Mouse (Mus musculus) midbrain, postnatal 0 days (tissue): Measurements from ENCODE around the gene Brd3os. TPM values are rescaled to one million over a fixed set of nuclear protein-coding genes. Genes with fewer than 3 reads are reported as not detected.

ENCODE experiments used
- ATAC-seq: fragments of 200-750 bp; cut with Nextera tagmentation; 2 replicates; pipeline ENCODE4 v1.8.0; 2017; ENCODE audit warnings: moderate number of reproducible peaks, mild to moderate bottlenecking, moderate TSS enrichment, moderate library complexity; ENCODE audit not compliant: low FRiP score
- DNase-seq: peaks from one replicate; pipeline ENCODE4 v3.0.0-alpha.2; 2015; ENCODE audit warnings: low spot score
- H3K27ac ChIP-seq: fragments of 300-500 bp; sonication (generic); 2 replicates; pipeline ENCODE4 v1.5.1; 2014; ENCODE audit warnings: low read depth, mild to moderate bottlenecking, low read length, mixed read lengths
- H3K27me3 ChIP-seq: fragments of 300-500 bp; sonication (generic); 2 replicates; pipeline ENCODE4 v1.6.1; 2014; ENCODE audit warnings: low read length, control low read depth, mixed read lengths; ENCODE audit not compliant: insufficient read depth
- H3K36me3 ChIP-seq: fragments of 300-500 bp; sonication (generic); 2 replicates; pipeline ENCODE4 v1.6.1; 2014; ENCODE audit warnings: low read length, control low read depth, mixed read lengths; ENCODE audit not compliant: insufficient read depth
- H3K4me1 ChIP-seq: fragments of 300-500 bp; sonication (generic); 2 replicates; pipeline ENCODE4 v1.6.1; 2014; ENCODE audit warnings: mild to moderate bottlenecking, control low read depth, antibody characterized with exemption, low read length, mixed read lengths; ENCODE audit not compliant: insufficient read depth
- H3K4me2 ChIP-seq: fragments of 300-500 bp; sonication (generic); 2 replicates; pipeline ENCODE4 v1.6.1; 2014; ENCODE audit warnings: low read depth, mild to moderate bottlenecking, low read length, mixed read lengths; ENCODE audit not compliant: poor library complexity, severe bottlenecking
- H3K4me3 ChIP-seq: fragments of 300-500 bp; sonication (generic); 2 replicates; pipeline ENCODE4 v1.5.1; 2014; ENCODE audit warnings: low read depth, mild to moderate bottlenecking, low read length, moderate library complexity
- H3K9ac ChIP-seq: fragments of 300-500 bp; sonication (generic); replicated peaks from 2 replicates; pipeline ENCODE4 v1.6.1; 2014; ENCODE audit warnings: mild to moderate bottlenecking, low read length, moderate library complexity, mixed read lengths; ENCODE audit not compliant: poor library complexity, severe bottlenecking
- H3K9me3 ChIP-seq: fragments of 300-500 bp; sonication (generic); 2 replicates; pipeline ENCODE4 v1.6.1; 2016; ENCODE audit warnings: low read length, control low read depth
- CTCF ChIP-seq: IDR thresholded peaks from 2 replicates; pipeline ENCODE4 v1.5.1; 2016; ENCODE audit warnings: antibody characterized with exemption, mild to moderate bottlenecking
- WGBS: fragments of 180-500 bp; shearing (Covaris S2); extraction: QIAGEN DNeasy Blood & Tissue Kit; methylation state at CpG from one replicate; pipeline ENCODE4 v1.1.7; 2014; 5-methylcytosine and 5-hydroxymethylcytosine counted together
- polyA plus RNA-seq: library from polyadenylated mRNA; unstranded; fragments of >200 nt; fragmentation: Nextera tagmentation; extraction: Ambion mirVana; gene quantifications from 2 replicates; pipeline ENCODE4 v1.2.1, GENCODE M21; 2015
- total RNA-seq: library from RNA; depleted of rRNA; stranded (reverse); fragments of >200 nt; gene quantifications from 2 replicates; pipeline ENCODE4 v1.2.3, GENCODE M21; 2014

The Brd3os gene
- total and polyA plus RNA-seq, 2 experiments from 2014 or later: 42.5 to 44.2 TPM

GRCm38 (mm10) chr2:27462901-27463300 lies 20.8 kb downstream of the Brd3os start:
- no peaks in the 10 kb centered on the region for H3K27me3 ChIP-seq
- peaks cover 63% of the 10 kb centered on the region for H3K36me3 ChIP-seq
- H3K4me2 ChIP-seq: no peak overlapping the region
- WGBS: 88% methylated on average over 4 of the region's 4 CpGs
- H3K9me3 ChIP-seq: no peaks in the 10 kb centered on the region
- ATAC-seq: no peak
- H3K27ac ChIP-seq: no peak overlapping the region
- no peak for TF ChIP-seq CTCF
- no peak overlapping the region for H3K9ac ChIP-seq
- no peaks in the 10 kb centered on the region for H3K4me1 ChIP-seq
- H3K4me3 ChIP-seq: no peak overlapping the region
- no peak for DNase-seq

- Histone ChIP-seq H3K27me3 (no peaks in the 10 kb centered on the region), H3K36me3 (peaks cover 7% of the 10 kb centered on the region), H3K27ac (no peak overlapping the region), H3K9me3 (no peaks in the 10 kb centered on the region), H3K4me3 (no peak overlapping the region), H3K4me1 (peaks cover 19% of the 10 kb centered on the region), H3K4me2 (no peak overlapping the region), H3K9ac (no peak overlapping the region)
- TF ChIP-seq CTCF: no peak
- no peak for ATAC-seq
- WGBS: 85% methylated on average over 4 of the region's 4 CpGs
- no peak for DNase-seq
These were observed 27.3 kb downstream of the Brd3os start for GRCm38 (mm10) chr2:27469292-27469990.

- no peak for DNase-seq
- Histone ChIP-seq H3K4me2 (no peak overlapping the region), H3K27ac (no peak overlapping the region), H3K9ac (no peak overlapping the region), H3K9me3 (no peaks in the 10 kb centered on the region), H3K4me3 (no peak overlapping the region), H3K36me3 (peaks cover 7% of the 10 kb centered on the region), H3K27me3 (no peaks in the 10 kb centered on the region), H3K4me1 (peaks cover 19% of the 10 kb centered on the region)
- WGBS: 66% methylated on average over 3 of the region's 3 CpGs
- ATAC-seq: no peak
- TF ChIP-seq CTCF: no peak
These were observed 27.8 kb downstream of the Brd3os start for GRCm38 (mm10) chr2:27469991-27470355.

GRCm38 (mm10) chr2:27470535-27470934 lies 28.4 kb downstream of the Brd3os start:
- 97% methylated on average over 2 of the region's 2 CpGs for WGBS
- TF ChIP-seq CTCF: no peak

GRCm38 (mm10) chr2:27471170-27471584 lies 29.1 kb downstream of the Brd3os start:
- Histone ChIP-seq H3K27me3 (no peaks in the 10 kb centered on the region), H3K4me1 (peaks cover 19% of the 10 kb centered on the region), H3K36me3 (peaks cover 7% of the 10 kb centered on the region), H3K4me2 (no peak overlapping the region), H3K9ac (no peak overlapping the region), H3K9me3 (no peaks in the 10 kb centered on the region), H3K4me3 (no peak overlapping the region), H3K27ac (no peak overlapping the region)
- ATAC-seq (no peak), DNase-seq (no peak)
- no peak for TF ChIP-seq CTCF

More at GRCm38 (mm10) chr2:27470535-27470934, 28.4 kb downstream of the Brd3os start:
- Histone ChIP-seq H3K27me3 (no peaks in the 10 kb centered on the region), H3K9ac (no peak overlapping the region), H3K4me3 (no peak overlapping the region), H3K4me2 (no peak overlapping the region), H3K36me3 (peaks cover 7% of the 10 kb centered on the region), H3K4me1 (peaks cover 19% of the 10 kb centered on the region), H3K9me3 (no peaks in the 10 kb centered on the region), H3K27ac (no peak overlapping the region)
- ATAC-seq: no peak
- no peak for DNase-seq

GRCm38 (mm10) chr2:27473061-27473765 lies 31.1 kb downstream of the Brd3os start:
- Histone ChIP-seq H3K4me1 (peaks cover 19% of the 10 kb centered on the region), H3K4me2 (peak overlapping the region; percentile 98), H3K9me3 (no peaks in the 10 kb centered on the region), H3K27ac (no peak overlapping the region), H3K4me3 (peak overlapping the region; percentile 96; the same call in 1 of the 2 replicates), H3K36me3 (peaks cover under 1% of the 10 kb centered on the region; the same call in 1 of the 2 replicates), H3K9ac (peak overlapping the region; percentile 33; the same call in 1 of the 2 replicates), H3K27me3 (no peaks in the 10 kb centered on the region)
- ATAC-seq: no peak
- 77% methylated on average over 7 of the region's 7 CpGs for WGBS
- DNase-seq: no peak
- no peak for TF ChIP-seq CTCF
